Mouse (Mus musculus) hindbrain, embryonic 11.5 days (tissue): ENCODE measurements at regions not wholly inside any gene's neighbourhood (a gene's known extent, or its start where the extent isn't known, plus 50 kb on each side); places are given as distances from the start of the nearest gene placed in this dataset.
"Not testable (repeated sequence)": the region's sequence is repeated elsewhere in the genome, so short reads cannot be mapped to it uniquely, and the experiment has no call there.

Experiments
- ATAC-seq: fragments of 200-750 bp; cut with Nextera tagmentation; 2 replicates; pipeline ENCODE4 v1.8.0; 2017; ENCODE audit warnings: mild to moderate bottlenecking, moderate TSS enrichment, moderate library complexity; ENCODE audit not compliant: low FRiP score
- DNase-seq: peaks from one replicate; pipeline ENCODE4 v3.0.0-alpha.2; 2015; ENCODE audit warnings: low spot score
- H3K27ac ChIP-seq: fragments of 300-500 bp; sonication (generic); 2 replicates; pipeline ENCODE4 v1.5.1; 2014; ENCODE audit warnings: mild to moderate bottlenecking, low read depth, low read length
- H3K27me3 ChIP-seq: fragments of 300-500 bp; sonication (generic); 2 replicates; pipeline ENCODE4 v1.6.1; 2014; ENCODE audit warnings: mild to moderate bottlenecking, low read length, moderate library complexity, mixed read lengths; ENCODE audit not compliant: control insufficient read depth, insufficient read depth
- H3K36me3 ChIP-seq: fragments of 300-500 bp; sonication (generic); 2 replicates; pipeline ENCODE4 v1.6.1; 2014; ENCODE audit warnings: mild to moderate bottlenecking, low read length, moderate library complexity, mixed read lengths; ENCODE audit not compliant: control insufficient read depth, insufficient read depth
- H3K4me1 ChIP-seq: fragments of 300-500 bp; sonication (generic); replicated peaks from 2 replicates; pipeline ENCODE4 v1.6.1; 2014; ENCODE audit warnings: low read length, mixed read lengths; ENCODE audit not compliant: control insufficient read depth, insufficient read depth
- H3K4me2 ChIP-seq: fragments of 300-500 bp; sonication (generic); replicated peaks from 2 replicates; pipeline ENCODE4 v1.6.1; 2014; ENCODE audit warnings: mild to moderate bottlenecking, low read depth, low read length
- H3K4me3 ChIP-seq: fragments of 300-500 bp; sonication (generic); 2 replicates; pipeline ENCODE4 v1.5.1; 2014; ENCODE audit warnings: low read depth, low read length
- H3K9ac ChIP-seq: fragments of 300-500 bp; sonication (generic); 2 replicates; pipeline ENCODE4 v1.6.1; 2014; ENCODE audit warnings: low read depth, low read length
- H3K9me3 ChIP-seq: fragments of 300-500 bp; sonication (generic); 2 replicates; pipeline ENCODE4 v1.6.1; 2016; ENCODE audit warnings: low read length; ENCODE audit not compliant: control insufficient read depth
- WGBS: fragments of 180-500 bp; shearing (Covaris S2); extraction: QIAGEN DNeasy Blood & Tissue Kit; methylation state at CpG from one replicate; pipeline ENCODE4 v1.1.7; 2014; 5-methylcytosine and 5-hydroxymethylcytosine counted together

GRCm38 (mm10) chrX:35791273-35791672 lies 97.4 kb upstream of the Dock11 start:
- WGBS: 72% methylated on average over 1 of the region's 1 CpGs
- Histone ChIP-seq H3K4me2 (no peak overlapping the region), H3K9ac (no peak overlapping the region), H3K4me3 (no peak overlapping the region), H3K27ac (no peak overlapping the region), H3K36me3 (no peaks in the 10 kb centered on the region), H3K9me3 (no peaks in the 10 kb centered on the region), H3K27me3 (no peaks in the 10 kb centered on the region), H3K4me1 (no peaks in the 10 kb centered on the region)
- ATAC-seq: no peak
- DNase-seq: no peak

- Histone ChIP-seq H3K4me3 (no peak overlapping the region), H3K36me3 (no peaks in the 10 kb centered on the region), H3K9ac (no peak overlapping the region), H3K4me2 (no peak overlapping the region), H3K27ac (no peak overlapping the region), H3K9me3 (no peaks in the 10 kb centered on the region), H3K4me1 (no peaks in the 10 kb centered on the region), H3K27me3 (no peaks in the 10 kb centered on the region)
- DNase-seq (peak; percentile 12), ATAC-seq (no peak)
- WGBS: 37% methylated on average over 2 of the region's 2 CpGs
These were observed 75.4 kb upstream of the Dock11 start for GRCm38 (mm10) chrX:35813206-35813605.

GRCm38 (mm10) chrX:35834411-35834810 lies 54.2 kb upstream of the Dock11 start:
- ATAC-seq, H3K4me3 ChIP-seq, H3K9me3 ChIP-seq, H3K36me3 ChIP-seq, H3K4me1 ChIP-seq, H3K27ac ChIP-seq, H3K4me2 ChIP-seq, H3K9ac ChIP-seq, H3K27me3 ChIP-seq: not testable (repeated sequence)
- 6% methylated on average over 2 of the region's 2 CpGs for WGBS
- DNase-seq: peak; percentile 21

DNA sequence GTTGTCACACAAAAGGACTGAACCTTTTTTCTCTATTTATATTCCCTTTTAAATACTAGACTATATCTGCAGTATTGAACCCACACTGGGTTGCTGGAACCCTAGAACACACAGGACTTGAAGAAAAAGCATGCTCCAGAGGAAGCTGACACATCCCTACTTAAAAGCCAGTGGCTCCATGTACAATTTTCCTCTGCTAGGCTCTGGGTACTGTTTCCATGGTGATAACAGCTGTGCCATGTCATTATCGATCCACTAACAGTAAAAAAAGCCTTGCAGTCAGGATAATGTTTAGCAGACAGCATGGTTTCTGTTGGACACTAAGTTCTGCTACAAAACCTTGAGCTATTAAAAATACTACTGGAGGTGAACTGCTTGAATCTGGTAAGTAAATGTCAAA lies 50.6 kb upstream of the Dock11 start:
- 59% methylated on average over 1 of the region's 1 CpGs for WGBS
- Histone ChIP-seq H3K36me3 (no peaks in the 10 kb centered on the region), H3K27me3 (no peaks in the 10 kb centered on the region), H3K27ac (no peak overlapping the region), H3K4me2 (no peak overlapping the region), H3K4me3 (no peak overlapping the region), H3K9ac (no peak overlapping the region), H3K9me3 (no peaks in the 10 kb centered on the region), H3K4me1 (no peaks in the 10 kb centered on the region)
- DNase-seq (no peak), ATAC-seq (no peak)
